Mouse (Mus musculus) gonadal fat pad, adult 2 months (tissue): ENCODE measurements around the gene Emc7. TPM values are rescaled to one million over a fixed set of nuclear protein-coding genes. Genes with fewer than 3 reads are reported as not detected.

ENCODE experiments used
- DNase-seq: peaks from one replicate; pipeline ENCODE4 v3.0.0-alpha.2; 2012; ENCODE audit warnings: low read depth
- polyA plus RNA-seq: library from polyadenylated mRNA; depleted of rRNA; stranded (reverse); fragments of >200 nt; gene quantifications from 2 replicates; pipeline ENCODE4 v1.2.3, GENCODE M21; 2012; rRNA removed

Emc7 gene
- polyA plus RNA-seq, 1 experiment, result 13.1 TPM

- no peak for DNase-seq
These were observed 66.0 kb downstream of the Emc7 start for GRCm38 (mm10) chr2:112520526-112521482.

Other genes starting within 250 kb of the Emc7 start
- gene Lpcat4, start 215.5 kb upstream of the Emc7 start, polyA plus RNA-seq, result 9.8 and 13.7 TPM in 2 replicates
- 0.03 TPM in 1 of 2 replicates, not detected in the other for gene Nutm1, start 195.7 kb upstream of the Emc7 start, polyA plus RNA-seq
- 115 and 152 TPM in 2 replicates for gene Nop10, start 193.1 kb upstream of the Emc7 start, polyA plus RNA-seq
- 23.4 and 25.2 TPM in 2 replicates for gene Slc12a6, start 189.2 kb upstream of the Emc7 start, polyA plus RNA-seq
- not detected in 2 replicates for gene Gm21985, start 188.7 kb upstream of the Emc7 start, polyA plus RNA-seq
- 133 and 158 TPM in 2 replicates for gene Emc4, start 87.0 kb upstream of the Emc7 start, polyA plus RNA-seq
- gene Katnbl1, start 75.8 kb upstream of the Emc7 start, polyA plus RNA-seq, result 3.8 and 3.9 TPM in 2 replicates
- gene Chrm5, start 25.8 kb downstream of the Emc7 start, polyA plus RNA-seq, result not detected in 2 replicates
- 5.2 and 5.6 TPM in 2 replicates for gene Aven, start 38.0 kb downstream of the Emc7 start, polyA plus RNA-seq